Mouse (Mus musculus) testis, adult 2 months (tissue): ENCODE measurements at regions not wholly inside any gene's neighbourhood (a gene's known extent, or its start where the extent isn't known, plus 50 kb on each side); places are given as distances from the start of the nearest gene placed in this dataset.

Source experiments
- H3K27ac ChIP-seq: fragments of 200-500 bp; 2 replicates; pipeline ENCODE4 v1.5.1; 2012; ENCODE audit warnings: low read depth, low read length; ENCODE audit not compliant: control insufficient read depth, insufficient read depth
- H3K27me3 ChIP-seq: fragments of 200-500 bp; 2 replicates; pipeline ENCODE4 v1.6.1; 2012; ENCODE audit warnings: mild to moderate bottlenecking, low read length, moderate library complexity; ENCODE audit not compliant: control insufficient read depth, insufficient read depth
- H3K36me3 ChIP-seq: fragments of 200-500 bp; 2 replicates; pipeline ENCODE4 v1.6.1; 2012; ENCODE audit warnings: mild to moderate bottlenecking, low read length; ENCODE audit not compliant: control insufficient read depth, insufficient read depth
- H3K4me1 ChIP-seq: fragments of 200-500 bp; 2 replicates; pipeline ENCODE4 v1.6.1; 2012; ENCODE audit warnings: low read length; ENCODE audit not compliant: control insufficient read depth, insufficient read depth
- H3K4me3 ChIP-seq: fragments of 200-500 bp; 2 replicates; pipeline ENCODE4 v1.5.1; 2012; ENCODE audit warnings: low read depth, mild to moderate bottlenecking, low read length, moderate library complexity, mixed read lengths; ENCODE audit not compliant: control insufficient read depth
- CTCF ChIP-seq: fragments of 200-500 bp; IDR thresholded peaks from 2 replicates; pipeline ENCODE4 v1.5.1; 2012; ENCODE audit warnings: low read depth, mild to moderate bottlenecking, inconsistent platforms, low read length, moderate library complexity; ENCODE audit not compliant: control insufficient read depth, insufficient read depth, insufficient replicate concordance
- POLR2A ChIP-seq: fragments of 200-500 bp; IDR thresholded peaks from 2 replicates; pipeline ENCODE4 v1.6.1; 2012; ENCODE audit warnings: low read depth, mild to moderate bottlenecking, inconsistent platforms, low read length, moderate library complexity; ENCODE audit not compliant: control insufficient read depth

- no peak overlapping the region for H3K4me3 ChIP-seq
- TF ChIP-seq CTCF: no peak
- no peak for TF ChIP-seq POLR2A
- H3K27ac ChIP-seq: no peak overlapping the region
- no peaks in the 10 kb centered on the region for H3K27me3 ChIP-seq
- H3K36me3 ChIP-seq: no peaks in the 10 kb centered on the region
- H3K4me1 ChIP-seq: peaks cover 2% of the 10 kb centered on the region; the same call in 1 of the 2 replicates
Measured at GRCm38 (mm10) chr13:28724300-28724699, 229.2 kb downstream of the Sox4 start.

DNA sequence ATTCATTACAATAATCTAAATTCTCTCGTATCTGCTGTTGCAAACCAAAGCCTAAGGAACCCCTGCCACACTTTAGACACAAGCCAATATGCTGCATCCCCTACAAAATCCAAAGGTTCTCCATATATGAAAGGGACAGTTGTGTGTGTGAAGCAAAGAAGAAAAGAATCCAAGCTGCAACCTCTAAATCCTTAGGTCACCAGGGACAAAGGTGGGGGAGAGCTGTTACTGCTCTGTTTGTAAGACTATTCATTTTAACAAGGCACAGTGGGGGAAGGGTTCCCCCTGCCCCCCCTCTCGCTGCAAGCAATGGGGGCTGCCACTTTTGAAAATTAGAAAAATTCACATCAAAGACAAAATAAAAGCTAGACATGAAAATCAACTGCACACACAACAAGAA, 231.4 kb downstream of the Sox4 start:
- Histone ChIP-seq H3K27me3 (no peaks in the 10 kb centered on the region), H3K36me3 (no peaks in the 10 kb centered on the region), H3K4me1 (peaks cover 2% of the 10 kb centered on the region; the same call in 1 of the 2 replicates), H3K27ac (no peak overlapping the region), H3K4me3 (no peak overlapping the region)
- TF ChIP-seq POLR2A: no peak
- TF ChIP-seq CTCF: no peak

DNA sequence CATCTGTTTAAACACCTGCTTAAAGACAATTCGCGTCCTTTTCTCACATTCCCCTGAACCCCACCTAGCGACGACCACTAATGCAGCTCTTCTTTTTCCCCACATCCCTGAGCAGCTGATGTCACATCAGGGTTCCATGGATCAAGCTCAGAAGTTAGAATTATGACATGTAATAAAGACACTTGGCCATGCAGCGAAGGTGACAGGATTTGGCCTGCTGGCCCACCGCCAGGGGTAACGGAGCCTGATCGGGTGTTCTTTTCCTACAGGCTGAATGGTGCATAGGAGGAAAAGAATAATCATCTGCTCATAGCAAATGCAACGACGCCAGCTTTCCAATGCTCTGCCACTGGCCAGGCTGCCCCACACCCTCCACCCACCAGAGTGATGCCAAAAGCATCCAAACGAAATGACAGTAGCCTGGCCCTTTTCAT, 231.9 kb downstream of the Sox4 start:
- H3K4me1 ChIP-seq: peaks cover 2% of the 10 kb centered on the region; the same call in 1 of the 2 replicates
- H3K36me3 ChIP-seq: no peaks in the 10 kb centered on the region
- H3K4me3 ChIP-seq: no peak overlapping the region
- TF ChIP-seq POLR2A (no peak), CTCF (no peak)
- H3K27ac ChIP-seq: no peak overlapping the region
- no peaks in the 10 kb centered on the region for H3K27me3 ChIP-seq

DNA sequence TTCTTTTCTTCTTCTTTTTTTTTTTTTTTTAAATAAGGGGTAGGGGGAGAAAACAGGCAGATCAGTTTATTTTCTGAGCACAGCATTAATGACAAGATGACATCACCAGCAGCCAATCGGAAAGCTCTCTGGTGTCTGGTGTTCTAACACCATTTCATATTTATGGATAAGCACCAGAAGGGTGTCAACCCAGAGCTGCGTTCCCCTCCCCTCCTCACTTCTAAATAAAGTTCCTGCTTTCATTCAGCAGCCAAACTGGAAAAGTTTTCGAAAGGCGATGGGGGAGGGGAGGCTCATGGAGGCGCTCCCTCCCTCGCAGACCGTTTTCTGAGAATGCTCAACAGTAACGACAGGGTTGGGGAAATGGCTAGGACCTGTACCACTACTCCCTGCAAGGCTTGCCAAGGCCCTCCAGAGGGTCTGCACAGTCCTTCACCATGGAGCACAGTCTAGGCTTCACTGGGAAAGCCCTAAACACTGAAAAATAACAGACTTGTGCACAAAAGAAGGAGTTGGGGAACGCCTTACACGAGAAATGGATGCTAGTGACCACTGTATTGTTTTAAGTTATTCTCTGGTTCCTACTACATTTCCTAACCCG, 232.8 kb downstream of the Sox4 start:
- H3K4me3 ChIP-seq: peak overlapping the region; percentile 27; the same call in 1 of the 2 replicates
- no peaks in the 10 kb centered on the region for H3K27me3 ChIP-seq
- TF ChIP-seq POLR2A (no peak), CTCF (no peak)
- H3K4me1 ChIP-seq: peaks cover 2% of the 10 kb centered on the region; the same call in 1 of the 2 replicates
- no peaks in the 10 kb centered on the region for H3K36me3 ChIP-seq
- no peak overlapping the region for H3K27ac ChIP-seq

- TF ChIP-seq CTCF (no peak), POLR2A (no peak)
- peaks cover 2% of the 10 kb centered on the region; the same call in 1 of the 2 replicates for H3K4me1 ChIP-seq
- no peaks in the 10 kb centered on the region for H3K36me3 ChIP-seq
- no peak overlapping the region for H3K27ac ChIP-seq
- H3K4me3 ChIP-seq: no peak overlapping the region
- H3K27me3 ChIP-seq: no peaks in the 10 kb centered on the region
Measured at GRCm38 (mm10) chr13:28720169-28720568, 233.3 kb downstream of the Sox4 start.

DNA sequence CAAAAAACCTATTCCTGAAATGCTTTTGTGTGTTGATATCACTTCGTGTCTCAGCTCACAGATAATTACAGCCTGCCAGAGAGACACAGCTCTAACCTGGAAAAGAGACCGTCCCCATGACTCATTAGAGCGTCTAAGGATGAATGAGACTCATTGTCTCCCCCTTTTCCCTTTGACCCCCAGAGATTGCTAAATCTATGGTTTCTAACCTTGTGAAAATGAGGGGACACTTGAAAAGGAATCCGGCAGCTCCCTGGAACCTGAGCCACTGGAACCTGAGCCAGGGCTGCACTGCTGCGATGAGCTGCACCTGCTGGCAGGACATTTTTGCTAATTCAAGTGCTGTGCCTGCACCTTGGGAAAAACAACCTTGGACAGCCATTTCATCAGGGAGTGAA, 234.6 kb downstream of the Sox4 start:
- Histone ChIP-seq H3K27ac (no peak overlapping the region), H3K27me3 (no peaks in the 10 kb centered on the region), H3K36me3 (no peaks in the 10 kb centered on the region), H3K4me3 (no peak overlapping the region), H3K4me1 (peaks cover 2% of the 10 kb centered on the region; the same call in 1 of the 2 replicates)
- no peak for TF ChIP-seq CTCF
- no peak for TF ChIP-seq POLR2A

GRCm38 (mm10) chr13:28718169-28718867, 235.2 kb downstream of the Sox4 start:
- TF ChIP-seq POLR2A: no peak
- no peak for TF ChIP-seq CTCF
- Histone ChIP-seq H3K36me3 (no peaks in the 10 kb centered on the region), H3K27ac (no peak overlapping the region), H3K4me3 (no peak overlapping the region), H3K4me1 (peaks cover 2% of the 10 kb centered on the region; the same call in 1 of the 2 replicates), H3K27me3 (no peaks in the 10 kb centered on the region)
